Mouse (Mus musculus) testis, postnatal 14 days (tissue): Measurements from ENCODE around the gene Smc6.

Experiments
- DNase-seq: peaks from one replicate; pipeline ENCODE4 v3.0.0; 2021; ENCODE audit warnings: low spot score

The Smc6 gene

DNA sequence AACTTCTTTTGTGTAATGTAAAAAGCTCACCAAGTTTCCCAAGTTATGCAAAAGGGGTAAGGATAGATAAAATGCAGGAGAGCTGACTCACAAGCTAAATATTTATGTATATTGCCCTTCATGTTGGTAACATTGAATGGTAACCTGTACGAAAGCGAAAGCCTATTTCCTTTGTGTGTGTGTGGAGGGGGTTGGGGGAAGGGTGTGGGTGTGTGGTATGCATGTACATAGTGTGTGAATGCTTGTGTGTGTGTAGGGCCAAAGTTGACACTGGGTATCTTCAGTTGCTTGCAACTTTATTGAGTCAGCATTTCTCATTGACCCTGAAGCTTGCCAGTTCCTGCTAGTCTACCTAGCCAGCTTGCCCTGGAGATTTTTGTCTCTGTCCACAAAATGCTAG is 15.9 kb downstream of the Smc6 start:
- DNase-seq, result no peak

DNA sequence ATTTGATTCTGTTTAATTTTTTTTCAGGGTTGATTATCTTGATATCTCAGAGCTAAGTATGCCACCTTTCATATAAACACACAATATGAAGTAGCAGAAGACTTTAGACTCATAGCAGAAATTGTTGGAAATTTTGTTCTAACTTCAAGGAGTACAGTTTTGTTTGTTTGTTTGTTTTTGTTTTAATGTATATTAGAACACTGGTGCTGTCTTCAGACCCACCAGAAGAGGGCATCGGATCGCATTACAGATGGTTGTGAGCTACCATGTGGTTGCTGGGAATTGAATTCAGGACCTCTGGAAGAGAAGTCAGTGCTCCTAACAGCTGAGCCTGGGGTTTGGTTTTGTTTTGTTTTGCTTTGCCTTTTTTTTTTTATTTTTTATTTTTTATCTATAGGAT is 20.7 kb downstream of the Smc6 start:
- DNase-seq, result no peak

DNA sequence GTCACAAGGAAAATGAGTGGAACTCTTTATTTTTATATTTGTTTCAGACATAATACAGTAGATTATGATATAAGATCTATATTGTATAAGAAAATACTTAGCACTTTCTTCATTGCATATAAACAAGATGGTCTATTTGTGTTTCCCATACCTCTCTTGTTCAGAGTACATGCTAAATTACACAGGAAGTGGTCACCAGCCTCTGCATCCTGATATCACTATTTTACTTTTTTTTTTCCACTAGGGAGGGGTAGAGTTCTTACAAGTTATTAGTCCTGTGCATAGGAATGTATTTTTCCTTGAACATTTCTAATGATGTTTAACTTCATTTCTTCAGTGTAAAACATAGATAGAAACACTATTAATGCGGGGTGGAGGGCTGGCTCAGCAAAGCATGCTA is 35.2 kb downstream of the Smc6 start:
- DNase-seq, result no peak

DNA sequence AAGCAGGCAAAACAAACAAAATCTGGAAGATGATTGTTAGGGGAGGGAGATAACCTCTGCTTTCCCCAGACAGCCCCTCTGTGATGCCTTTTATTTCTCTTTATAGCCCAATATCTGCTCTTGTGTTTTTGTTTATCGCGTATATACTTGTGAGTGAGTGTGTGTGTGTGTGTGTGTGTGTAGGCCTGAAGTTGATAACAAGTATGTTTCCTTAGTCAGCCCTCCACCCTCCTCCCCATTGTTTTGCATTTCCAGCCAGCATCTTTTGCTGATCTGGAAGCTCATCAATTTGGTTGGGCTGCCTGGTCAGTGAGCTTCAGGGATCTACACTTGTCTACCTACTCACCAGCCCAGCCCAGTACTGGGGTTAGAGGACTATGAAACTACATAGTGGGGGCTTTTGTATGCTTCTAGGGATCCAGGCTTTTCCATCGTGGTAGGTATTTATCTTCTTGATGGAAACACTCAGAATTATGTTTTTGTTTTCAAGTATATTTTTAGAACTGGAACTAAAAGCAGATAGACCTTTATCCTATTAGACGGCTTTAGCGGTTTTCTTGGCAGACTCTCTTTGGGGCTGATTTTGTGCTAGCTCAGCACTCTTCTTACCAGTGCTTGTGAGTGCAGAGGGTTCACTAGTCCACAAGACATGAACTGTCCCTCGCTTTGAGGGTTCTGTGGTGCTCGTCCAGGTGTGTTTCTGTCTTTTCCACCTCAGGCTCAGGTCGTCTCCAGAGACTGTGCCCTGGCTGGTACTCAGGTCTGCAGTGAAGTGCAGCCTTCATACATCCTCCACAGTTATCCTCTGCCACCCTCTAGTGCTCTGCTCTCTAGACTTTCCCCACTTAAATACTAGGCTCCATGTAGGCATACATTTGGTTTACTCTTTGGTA is 41.3 kb downstream of the Smc6 start:
- DNase-seq, result no peak

DNA sequence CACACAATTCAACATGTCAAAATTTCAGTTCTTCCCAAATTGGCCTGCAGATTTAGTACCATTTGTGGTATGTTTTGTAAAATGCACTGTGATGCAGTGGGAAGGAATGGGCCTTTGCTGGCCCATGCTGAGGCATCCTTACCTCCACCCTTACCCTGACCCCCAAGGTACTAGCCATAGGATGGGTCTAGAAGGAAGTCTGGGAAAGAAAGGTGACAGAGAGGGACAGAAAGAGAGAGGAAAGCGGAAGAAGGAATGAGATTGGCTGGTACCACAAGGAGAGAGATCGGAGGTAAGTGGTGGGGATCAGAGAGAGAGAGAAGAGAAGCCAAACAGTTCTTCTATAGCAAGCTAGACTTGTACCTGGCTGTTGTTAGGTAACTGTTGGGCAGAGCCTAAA is 45.4 kb downstream of the Smc6 start:
- no peak for DNase-seq

DNA sequence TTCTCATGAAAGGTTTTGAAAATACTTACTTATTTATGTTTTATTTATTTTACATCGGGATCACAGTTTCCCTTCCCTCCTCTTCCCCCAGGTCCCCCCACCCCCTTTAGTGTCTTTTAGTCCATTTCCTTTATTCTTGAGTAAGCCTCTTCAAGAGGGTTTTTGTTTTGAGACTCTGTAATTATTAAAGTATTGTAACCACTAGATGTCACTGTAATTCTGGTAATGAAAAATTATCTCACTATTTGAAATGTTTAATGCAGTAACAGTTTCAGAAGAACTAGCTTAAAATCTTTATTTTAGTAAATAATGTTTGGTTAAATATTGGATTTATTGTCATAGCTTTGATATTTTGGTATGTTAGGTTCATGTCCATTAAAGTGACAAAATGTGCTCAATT is 48.2 kb downstream of the Smc6 start:
- DNase-seq, result no peak

DNA sequence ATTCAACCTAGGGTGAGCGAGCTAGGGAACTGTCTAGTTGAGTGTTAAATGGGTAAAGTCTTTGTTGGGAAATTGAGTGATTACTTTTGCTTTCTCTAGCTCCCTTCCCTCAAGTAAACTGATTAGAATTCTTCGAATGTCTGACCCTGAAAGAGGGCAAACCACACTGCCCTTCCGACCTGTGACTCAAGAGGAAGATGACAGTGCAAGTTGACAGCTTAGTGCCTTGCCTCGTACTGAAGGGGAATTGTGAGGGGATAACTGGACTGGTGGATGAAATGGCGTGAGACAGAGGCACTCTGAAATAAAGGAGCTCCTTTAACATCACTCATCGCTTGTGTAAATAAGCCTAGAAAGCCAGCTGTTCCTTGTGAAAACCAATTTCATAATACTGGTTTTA is 52.0 kb downstream of the Smc6 start:
- no peak for DNase-seq

DNA sequence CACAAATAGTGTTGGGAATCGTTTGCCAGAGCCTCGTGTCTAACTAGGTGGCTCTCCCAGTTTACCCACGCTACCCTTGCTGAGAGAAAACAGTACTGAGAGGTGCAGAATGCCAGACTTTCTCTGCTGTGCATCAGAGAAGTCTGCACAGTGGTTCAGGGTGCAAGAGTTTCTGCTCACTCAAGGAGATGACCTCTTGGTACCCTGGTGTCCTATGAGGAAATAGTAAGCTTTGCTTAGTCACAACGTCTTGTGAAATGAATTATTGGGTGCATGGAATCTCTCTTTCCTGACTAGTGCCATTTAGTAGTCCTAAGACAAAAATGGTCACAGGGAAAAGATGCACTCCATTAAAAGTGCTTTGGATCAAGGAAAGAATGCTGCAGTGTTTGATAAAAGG is 58.8 kb downstream of the Smc6 start:
- no peak for DNase-seq

DNA sequence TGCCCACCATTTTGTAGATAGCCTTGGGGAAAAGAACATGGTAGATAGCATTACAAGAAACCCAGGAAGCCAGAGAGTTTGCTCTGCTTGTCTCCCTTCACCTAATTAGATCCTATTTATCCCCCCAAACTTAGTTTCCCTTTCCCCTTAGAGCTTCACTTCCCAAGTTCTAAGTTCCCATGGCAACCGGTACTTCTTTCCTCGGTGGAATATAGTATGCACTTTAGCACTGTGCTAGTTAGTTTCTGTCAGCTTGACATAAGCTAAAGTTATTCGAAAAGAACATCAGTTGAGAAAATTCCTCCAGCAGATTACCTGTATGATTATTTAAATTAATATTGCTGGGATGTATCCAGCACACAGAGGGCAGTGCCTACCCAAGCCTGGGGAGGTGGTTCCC is 60.8 kb downstream of the Smc6 start:
- no peak for DNase-seq

DNA sequence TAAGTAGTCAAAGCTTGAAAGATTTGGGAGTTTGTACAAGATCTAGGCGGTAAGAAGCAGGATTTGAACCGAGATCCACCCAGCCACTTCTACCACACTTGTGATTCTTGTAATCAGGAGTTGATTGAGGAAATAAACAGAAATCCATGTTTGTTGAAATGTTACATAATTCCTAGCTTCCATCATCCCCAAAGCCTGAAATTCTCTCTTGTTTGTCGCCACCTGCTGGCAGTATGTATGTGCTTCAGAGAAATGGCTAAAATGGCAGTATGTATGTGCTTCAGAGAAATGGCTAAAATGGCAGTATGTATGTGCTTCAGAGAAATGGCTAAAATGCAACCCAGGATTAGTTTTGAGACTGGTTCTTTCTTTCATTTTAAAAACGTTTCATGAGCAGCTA is 71.2 kb downstream of the Smc6 start:
- DNase-seq, result no peak

DNA sequence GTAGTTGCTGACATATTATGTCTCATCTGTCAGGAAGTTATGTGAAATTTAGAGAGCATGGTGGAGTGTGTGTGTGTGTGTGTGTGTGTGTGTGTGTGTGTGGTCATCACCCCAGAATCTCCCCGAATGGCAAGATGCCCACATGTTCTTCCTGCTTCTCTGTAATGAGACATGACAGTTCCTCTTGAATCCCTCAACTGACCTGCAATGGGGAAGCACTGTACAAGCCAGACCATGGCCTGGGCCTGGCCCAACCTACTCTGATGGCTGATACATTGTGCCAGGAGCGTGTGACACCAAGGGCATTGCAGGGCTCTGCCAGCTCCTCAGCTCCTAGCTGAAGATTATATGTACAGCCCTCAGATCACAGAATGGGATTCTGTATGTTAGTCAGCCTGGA is 72.6 kb downstream of the Smc6 start:
- DNase-seq, result no peak

DNA sequence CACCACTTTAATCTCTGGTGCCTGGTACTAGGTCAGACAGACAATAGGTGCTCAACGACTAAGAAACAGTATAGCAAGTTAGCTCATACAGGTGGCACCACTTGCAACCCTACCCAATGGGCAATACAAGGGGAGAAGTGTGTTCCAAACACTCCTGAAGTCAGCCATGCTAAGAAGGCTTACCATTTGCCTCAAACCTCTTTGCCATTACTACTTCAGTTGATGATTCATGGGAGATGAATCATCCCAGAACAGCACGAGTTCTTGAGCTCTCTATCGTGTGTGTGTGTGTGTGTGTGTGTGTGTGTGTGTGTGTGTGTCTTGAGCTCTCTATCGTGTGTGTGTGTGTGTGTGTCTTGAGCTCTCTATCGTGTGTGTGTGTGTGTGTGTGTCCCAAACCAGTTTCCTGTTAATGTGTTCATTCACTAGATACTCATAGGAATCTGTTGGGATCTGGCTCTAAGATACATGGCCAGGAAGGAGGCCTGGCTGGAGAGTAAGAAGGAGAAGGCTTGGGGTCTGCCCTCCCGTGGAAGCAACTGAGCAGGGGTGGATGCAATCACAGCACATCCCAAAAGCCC is 76.4 kb downstream of the Smc6 start:
- DNase-seq, result no peak

DNA sequence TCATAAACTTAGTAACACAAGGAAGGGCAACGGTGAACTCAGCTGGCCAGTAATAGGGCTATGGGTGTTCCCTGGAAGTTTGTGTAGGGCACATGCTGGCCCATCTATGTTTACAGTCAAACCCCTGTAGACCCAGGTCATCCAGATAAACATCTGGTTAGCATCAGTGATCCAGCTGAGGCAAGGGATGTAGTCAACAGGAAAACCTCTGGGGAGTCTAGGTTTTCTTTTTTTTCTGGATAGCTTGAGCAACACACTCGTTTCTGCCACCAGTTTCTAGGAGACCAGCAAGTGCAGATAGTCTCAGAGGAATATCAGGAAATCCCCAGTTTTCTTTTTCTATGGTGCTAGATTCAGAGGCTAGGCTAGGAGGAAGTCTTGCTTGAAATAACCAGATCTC is 80.3 kb downstream of the Smc6 start:
- no peak for DNase-seq

DNA sequence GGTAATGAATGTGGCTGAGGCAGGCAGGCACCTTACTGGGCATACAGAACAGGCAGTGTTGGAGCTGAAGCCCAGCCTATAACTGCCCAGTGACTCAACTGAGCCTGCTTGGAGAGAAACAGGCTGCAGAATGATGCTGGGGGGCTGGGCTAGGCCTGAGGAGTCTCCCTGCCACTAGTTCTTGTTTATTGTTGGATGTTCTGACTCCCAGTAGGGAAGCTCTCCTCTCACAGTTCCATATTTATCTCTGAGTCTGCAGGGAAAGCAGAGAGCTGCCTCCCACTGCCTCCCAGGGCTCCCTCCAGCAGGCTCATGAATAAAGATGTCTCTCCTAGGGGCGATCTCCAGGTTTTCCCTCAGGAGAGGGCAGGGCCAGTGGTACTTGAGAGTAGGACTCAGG is 82.7 kb downstream of the Smc6 start:
- no peak for DNase-seq

DNA sequence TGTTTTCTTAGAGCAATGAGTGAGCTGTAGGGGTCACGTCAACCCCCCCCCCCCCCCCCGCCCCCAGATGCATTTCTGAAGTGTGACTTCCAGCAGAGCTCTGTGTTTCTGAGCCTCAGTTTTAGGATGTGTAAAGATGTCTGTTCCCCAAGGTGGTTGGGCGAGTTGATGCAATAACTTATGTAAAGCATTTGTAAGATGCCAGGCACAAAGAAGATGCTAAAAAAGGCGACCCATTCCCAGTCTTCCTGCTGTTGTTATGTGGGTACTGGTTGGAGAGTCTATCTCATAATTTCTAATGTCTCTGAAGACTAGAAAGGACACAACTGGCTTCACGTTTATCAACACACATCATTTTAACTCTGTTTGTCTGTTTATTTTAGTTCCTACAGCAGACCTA is 84.2 kb downstream of the Smc6 start:
- no peak for DNase-seq

DNA sequence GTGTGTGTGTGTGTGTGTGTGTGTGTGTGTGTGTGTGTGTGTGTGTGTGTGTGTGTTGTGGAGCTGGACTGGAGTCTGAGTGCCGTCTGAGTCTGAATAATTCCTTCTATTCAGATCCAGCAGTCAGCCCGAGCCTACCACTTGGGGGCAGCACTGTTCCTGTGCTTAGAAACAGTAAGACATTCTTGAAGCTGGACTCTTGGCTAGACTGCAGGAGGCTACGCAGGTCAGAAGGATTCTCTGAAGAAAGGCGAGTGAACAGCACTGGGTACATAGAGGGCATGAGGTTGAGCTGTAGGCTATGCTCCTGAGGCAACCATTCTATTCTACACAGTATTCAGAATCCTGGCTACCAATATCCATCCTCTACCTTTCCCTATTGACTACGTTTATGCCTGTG is 85.2 kb downstream of the Smc6 start:
- DNase-seq, result peak; percentile 32

DNA sequence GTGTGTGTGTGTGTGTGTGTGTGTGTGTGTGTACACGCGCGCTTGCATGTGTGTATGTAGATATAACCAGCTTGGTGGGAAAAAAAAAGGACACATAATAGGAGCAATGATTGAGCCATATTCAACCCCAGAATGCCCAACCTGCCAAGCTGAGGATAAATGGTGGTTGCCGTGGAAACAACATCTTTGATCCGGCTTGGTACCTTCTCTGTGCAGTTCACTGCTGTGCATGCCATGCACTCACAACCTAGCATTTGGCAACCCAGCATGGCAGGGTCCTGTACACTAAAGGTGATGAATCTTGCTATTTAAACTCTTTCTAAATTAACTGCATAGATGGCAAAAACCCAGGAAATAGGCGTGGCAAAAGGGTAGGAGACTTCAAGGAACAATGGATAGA is 96.7 kb downstream of the Smc6 start:
- DNase-seq, result no peak

DNA sequence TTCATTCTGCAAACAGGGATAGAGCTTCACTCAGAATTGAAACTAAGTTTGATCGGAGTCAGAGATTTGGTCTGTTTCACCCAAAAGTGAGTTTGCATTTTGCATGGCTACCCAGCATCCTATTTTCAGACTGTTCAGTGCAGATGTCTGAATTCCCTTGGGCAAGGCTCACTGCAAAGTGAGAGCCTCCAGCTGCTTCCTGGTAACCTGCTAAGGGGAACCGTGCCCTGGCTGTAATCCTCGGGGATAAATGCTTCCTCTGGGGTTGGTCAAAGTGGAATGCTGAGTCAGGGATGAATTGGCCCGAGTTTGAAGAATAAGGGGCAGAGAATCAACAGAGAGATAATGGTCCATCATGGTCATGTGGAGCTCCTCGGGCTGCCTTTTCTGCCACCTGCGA is 99.2 kb downstream of the Smc6 start:
- no peak for DNase-seq

DNA sequence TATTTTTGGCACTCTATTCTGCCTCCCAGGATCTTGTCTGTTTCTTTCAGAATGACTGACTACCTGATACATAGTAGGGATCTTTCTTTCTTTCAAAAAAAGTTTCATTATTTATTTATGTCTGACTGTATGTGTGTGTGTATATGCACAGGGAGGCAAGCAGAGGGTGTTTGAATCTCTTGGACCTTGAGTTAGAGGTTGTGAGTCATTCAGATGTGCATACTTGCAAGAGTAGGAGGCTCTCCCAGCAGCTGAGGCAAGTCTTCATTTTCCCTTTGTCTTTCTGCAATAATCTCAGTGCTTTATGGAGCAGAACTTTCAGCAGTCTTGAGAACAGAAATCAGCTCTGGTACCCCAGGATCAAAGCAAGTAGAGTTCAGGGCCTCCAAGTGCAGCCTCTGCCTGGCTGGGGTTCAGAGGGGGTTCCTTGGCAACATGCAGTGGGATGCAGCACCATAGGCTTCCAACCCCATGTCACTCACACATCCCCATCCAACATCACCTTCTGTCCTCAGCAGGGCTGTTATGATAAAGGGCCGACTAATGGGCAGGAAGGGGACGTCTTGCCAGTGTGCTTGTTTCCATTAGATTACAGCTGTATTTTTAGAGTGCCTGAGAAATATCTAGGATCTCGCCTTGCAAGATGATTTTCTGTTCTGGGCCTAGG is 101.5 kb downstream of the Smc6 start:
- DNase-seq, result no peak
